Mouse (Mus musculus) C2C12 (cell line): ENCODE data around the gene Csmd2.

Source experiments
- CTCF ChIP-seq: IDR thresholded peaks from one replicate; pipeline ENCODE4 v1.5.1; 2011; ENCODE audit not compliant: control insufficient read depth, insufficient read depth, insufficient read length
- MYOD1 ChIP-seq: IDR thresholded peaks from one replicate; pipeline ENCODE4 v1.6.1; 2011; ENCODE audit warnings: low read depth; ENCODE audit not compliant: control insufficient read depth, insufficient read length
- USF1 ChIP-seq: IDR thresholded peaks from one replicate; pipeline ENCODE4 v1.6.1; 2011; ENCODE audit warnings: low read depth, mild to moderate bottlenecking, control low read depth, moderate library complexity

- TF ChIP-seq CTCF (no peak), USF1 (no peak), MYOD1 (no peak)
These were observed 526.8 kb downstream of the Csmd2 start for GRCm38 (mm10) chr4:128514496-128514895.
